Mouse (Mus musculus) ES-Bruce4 (cell line): ENCODE results near the gene Jam2.

ENCODE experiments used
- CTCF ChIP-seq: IDR thresholded peaks from one replicate; pipeline ENCODE4 v1.8.1; 2011; ENCODE audit warnings: low read depth, low read length
- EP300 ChIP-seq: IDR thresholded peaks from 2 replicates; pipeline ENCODE4 v1.6.1; 2011; ENCODE audit warnings: low read depth, low read length; ENCODE audit not compliant: insufficient read depth
- POLR2A ChIP-seq: IDR thresholded peaks from one replicate; pipeline ENCODE4 v1.8.1; 2011; ENCODE audit warnings: low read length; ENCODE audit not compliant: insufficient read depth

DNA sequence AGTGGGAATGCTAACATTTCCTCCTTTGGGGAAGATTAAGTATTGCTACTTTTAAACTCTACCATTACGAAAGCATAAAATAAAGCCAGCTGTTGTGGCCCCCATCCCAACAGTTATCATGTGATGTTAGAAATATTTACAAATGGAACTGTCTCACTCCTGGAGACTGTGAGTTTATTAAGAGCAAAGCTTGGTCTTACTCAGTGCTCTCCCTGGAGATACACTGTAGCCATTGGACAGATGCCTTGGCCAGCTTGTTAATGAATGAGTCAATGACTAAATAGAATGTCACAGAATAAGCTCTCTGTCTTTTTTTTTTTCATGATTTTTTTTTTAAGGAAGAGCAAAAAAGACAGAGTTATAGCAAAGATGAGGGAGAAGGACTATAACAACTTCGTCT is 2.5 kb upstream of the Jam2 start:
- TF ChIP-seq CTCF (no peak), POLR2A (no peak), EP300 (no peak)
